Mouse (Mus musculus): ENCODE measurements at regions not wholly inside any gene's neighbourhood (a gene's known extent, or its start where the extent isn't known, plus 50 kb on each side); places are given as distances from the start of the nearest gene placed in this dataset.
A peak's percentile ranks its signal among the peaks of the same experiment; 100 is the strongest.

DNA sequence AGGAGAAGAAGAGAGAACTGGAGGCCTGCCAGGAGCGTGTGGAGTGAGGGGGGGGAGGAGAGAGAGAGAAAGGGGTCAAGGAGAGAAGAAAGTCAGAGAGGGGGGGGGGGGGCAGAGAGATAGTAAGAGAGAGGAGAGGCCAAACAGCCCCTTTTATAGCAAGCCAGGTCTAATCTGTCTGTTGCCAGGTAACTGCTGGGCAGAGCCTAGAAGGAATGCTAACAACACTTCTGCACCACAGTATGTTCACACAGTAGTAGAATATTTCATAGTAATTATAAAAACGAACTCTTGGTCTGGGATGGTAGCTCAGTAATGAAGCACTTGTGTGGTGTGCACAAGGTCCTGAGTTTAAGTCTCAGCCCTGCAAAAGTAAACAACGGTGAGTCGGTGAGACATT is 248.4 kb upstream of the Cdh5 start:
- DNase-seq (ENCODE audit: low spot score in 2 of 2): no peak

- DNase-seq (ENCODE audit: low spot score in 2 of 2): no peak
These were observed 246.1 kb upstream of the Cdh5 start for GRCm38 (mm10) chr8:103855291-103855690.

DNA sequence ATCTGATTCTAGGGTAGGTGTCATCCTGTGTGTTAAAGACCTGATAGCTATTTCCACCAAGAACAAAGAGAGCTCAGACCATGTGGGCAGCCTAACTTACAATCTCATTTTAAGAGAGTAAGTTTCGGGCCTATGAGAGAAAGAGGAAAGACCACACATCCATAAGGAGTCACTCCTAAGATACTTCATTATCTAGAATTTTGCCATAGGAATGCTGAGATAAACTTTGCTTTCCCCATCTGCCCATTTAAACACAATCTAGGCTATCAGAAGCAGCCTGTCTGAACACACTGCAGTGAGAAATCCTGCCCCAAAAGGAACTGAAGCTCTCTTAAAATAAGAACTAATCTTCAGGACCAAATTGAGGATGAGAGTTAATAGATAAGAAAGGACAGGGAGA is 242.3 kb upstream of the Cdh5 start:
- no peak for DNase-seq (ENCODE audit: low spot score in 2 of 2)

GRCm38 (mm10) chr8:103873598-103874502 is 227.6 kb upstream of the Cdh5 start:
- DNase-seq (ENCODE audit: low spot score in 2 of 2): peak in 1 of 2 experiments; percentile 21

DNA sequence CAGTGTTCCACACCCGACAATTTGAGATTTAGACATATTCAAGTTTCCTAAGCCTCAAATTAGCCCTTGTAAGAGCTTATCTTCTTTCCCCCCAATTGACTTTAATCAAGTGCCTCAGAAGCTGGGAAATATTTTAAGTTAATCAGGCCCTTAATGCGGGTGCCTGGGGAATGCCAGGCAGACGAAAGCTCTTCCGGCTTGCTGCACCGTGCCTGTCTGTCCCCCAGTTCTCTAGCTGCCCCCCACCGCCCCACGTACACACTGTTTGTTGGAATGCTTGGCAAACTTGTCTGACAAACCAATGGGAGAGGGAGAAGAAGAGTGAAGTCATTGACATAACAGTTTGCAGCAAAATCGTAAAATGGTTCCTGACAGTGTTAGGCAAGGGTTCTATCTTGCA is 226.9 kb upstream of the Cdh5 start:
- DNase-seq (ENCODE audit: low spot score in 2 of 2): no peak

GRCm38 (mm10) chr8:103879505-103879904 is 221.9 kb upstream of the Cdh5 start:
- no peak for DNase-seq (ENCODE audit: low spot score in 2 of 2)

- DNase-seq (ENCODE audit: low spot score in 2 of 2): no peak
These were observed 220.8 kb upstream of the Cdh5 start for GRCm38 (mm10) chr8:103880431-103881145.

DNA sequence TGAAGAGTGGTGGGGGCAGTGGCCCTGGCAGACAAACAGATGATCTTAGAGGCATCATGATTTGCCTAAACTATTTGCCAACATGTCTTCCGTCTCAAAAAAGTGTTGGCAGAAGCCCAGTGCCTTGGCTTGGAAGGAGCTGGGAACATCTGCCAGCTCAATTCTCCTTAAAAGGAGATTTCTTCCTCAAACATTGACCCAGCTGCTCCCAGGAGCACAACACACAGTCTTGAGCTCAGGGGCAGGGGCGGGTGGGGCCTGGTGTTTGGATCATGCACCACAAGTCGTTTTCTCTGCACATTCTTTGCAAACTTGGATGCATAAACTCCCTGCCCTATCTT is 220.3 kb upstream of the Cdh5 start:
- DNase-seq (ENCODE audit: low spot score in 2 of 2): no peak

DNA sequence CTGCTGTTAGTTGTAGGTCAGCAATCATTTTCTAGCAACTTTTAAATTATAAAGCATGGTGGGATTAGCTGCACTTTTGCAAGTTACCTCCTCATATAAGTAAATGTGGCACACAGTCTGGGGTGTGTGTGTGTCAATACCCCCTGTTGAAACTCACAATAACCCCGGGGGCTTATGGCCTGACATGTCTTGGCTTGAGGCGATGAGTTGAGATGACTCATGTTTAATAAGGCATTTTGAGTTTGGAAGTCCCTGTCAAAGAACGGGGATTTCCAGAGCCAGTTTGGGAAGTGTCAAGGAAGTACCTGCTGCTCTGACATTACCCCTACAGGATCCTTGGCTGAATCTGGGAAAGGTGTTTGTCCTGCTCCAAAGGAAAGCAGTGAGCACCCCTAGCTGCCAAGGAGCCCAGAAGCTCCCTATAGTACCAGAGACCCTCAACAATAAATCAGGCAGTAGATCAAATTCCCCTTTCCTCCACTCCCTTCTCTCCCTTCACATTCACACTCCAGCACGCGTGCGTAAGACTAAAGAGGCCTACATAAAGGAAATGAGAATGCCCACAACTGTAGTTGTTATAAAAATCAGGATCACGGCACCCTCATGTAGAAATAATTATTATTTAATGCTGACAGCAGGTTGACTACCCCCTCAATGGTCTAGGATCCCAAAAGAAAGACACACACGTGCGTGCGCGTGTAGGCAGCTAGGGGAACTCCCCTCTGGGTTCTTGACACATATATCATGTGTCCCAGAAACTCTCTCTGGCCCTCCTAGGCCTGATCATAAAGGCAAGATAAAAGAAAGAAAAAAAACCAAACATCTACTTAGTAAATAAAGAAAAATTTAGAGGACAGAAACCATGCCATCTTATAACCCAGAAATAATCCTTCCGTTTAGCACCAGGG is 216.3 kb upstream of the Cdh5 start:
- no peak for DNase-seq (ENCODE audit: low spot score in 2 of 2)

DNA sequence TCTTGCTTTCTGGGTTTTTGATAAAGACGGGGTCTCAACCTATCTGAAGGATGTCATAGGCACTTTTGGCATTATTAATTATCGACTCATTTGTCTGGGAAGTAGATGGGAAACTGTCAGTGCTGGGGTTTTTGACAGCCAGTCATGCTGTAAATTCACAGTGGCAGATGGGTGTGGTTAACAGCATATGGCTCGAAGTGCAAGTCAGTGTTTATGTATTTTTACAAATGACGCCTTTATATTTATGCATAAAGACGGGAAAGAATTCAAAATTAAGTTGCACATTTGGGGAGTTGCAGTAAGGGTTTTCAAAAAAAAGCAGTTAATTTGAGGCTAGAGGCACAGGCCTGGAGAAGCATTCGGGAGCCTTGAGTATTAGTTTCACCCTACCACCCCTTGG is 206.8 kb upstream of the Cdh5 start:
- no peak for DNase-seq (ENCODE audit: low spot score in 2 of 2)

GRCm38 (mm10) chr8:103895132-103895531 is 206.3 kb upstream of the Cdh5 start:
- DNase-seq (ENCODE audit: low spot score in 2 of 2): no peak

GRCm38 (mm10) chr8:103897463-103897862 is 204.0 kb upstream of the Cdh5 start:
- DNase-seq (ENCODE audit: low spot score in 2 of 2): no peak

DNA sequence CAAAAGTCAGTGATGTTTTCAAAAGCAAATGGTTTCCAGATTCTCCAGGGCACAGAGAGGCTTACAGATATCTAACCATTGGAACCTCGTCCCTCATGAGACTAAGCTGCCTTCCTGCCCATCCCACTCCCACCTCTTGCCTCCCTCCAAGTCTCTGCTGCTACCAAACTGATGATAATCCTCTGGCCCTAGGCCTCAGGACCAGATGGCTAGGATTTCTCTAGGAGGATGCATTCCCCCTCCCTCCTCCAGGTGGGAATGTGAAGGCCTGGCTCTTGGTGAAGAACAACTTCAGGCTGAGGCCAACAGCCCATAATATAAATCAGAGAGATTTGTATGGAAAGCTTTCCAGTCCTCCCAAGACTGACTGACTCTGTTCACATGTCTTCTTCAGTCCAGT is 198.9 kb upstream of the Cdh5 start:
- no peak for DNase-seq (ENCODE audit: low spot score in 2 of 2)

GRCm38 (mm10) chr8:103903635-103904034 is 197.8 kb upstream of the Cdh5 start:
- DNase-seq (ENCODE audit: low spot score in 2 of 2): no peak

GRCm38 (mm10) chr8:103907662-103908061 is 193.8 kb upstream of the Cdh5 start:
- no peak for DNase-seq (ENCODE audit: low spot score in 2 of 2)

DNA sequence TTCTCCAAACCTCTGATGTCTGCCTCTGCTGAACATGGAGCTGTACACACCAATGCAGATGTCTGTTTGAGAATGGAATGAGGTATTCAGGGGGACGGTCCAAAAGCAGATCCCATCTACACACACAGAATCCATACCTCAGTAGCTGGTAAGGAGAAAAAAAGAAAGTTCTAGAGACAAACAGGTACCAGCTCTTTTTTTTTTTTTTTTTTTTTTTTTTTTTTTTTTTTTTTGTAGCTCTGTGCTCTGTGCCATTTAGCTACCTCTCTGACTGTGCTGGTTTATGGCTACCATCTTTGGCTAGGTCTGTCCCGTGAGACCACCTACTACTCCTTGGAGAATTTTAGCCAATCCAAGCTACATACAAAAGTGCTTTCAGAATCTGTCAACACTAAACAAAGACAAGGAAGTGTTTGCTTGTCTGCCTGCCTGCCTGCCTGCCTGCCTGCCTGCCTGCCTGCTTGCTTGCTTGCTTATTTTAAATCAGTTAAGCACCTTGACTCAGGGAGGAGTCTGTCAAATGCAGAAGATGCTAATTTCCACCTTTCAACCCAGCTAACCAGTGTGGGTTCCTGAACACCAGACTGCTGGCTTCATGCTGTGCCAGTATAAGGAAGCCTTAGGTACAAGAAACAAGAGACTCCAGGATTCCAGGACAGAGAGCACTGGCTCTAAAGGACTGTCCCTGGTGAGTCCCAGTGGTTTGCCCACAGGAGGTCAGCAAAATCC is 190.0 kb upstream of the Cdh5 start:
- DNase-seq (ENCODE audit: low spot score in 2 of 2): no peak

GRCm38 (mm10) chr8:103912983-103913926 is 188.2 kb upstream of the Cdh5 start:
- no peak for DNase-seq (ENCODE audit: low spot score in 2 of 2)

GRCm38 (mm10) chr8:103913927-103914640 is 187.3 kb upstream of the Cdh5 start:
- peak; percentile 23 to 52 for DNase-seq (ENCODE audit: low spot score in 2 of 2)

- no peak for DNase-seq (ENCODE audit: low spot score in 2 of 2)
These were observed 182.1 kb upstream of the Cdh5 start for GRCm38 (mm10) chr8:103919324-103919723.

All from layer of hippocampus, postnatal 10 days (tissue).